Mouse (Mus musculus) liver, adult 2 months (tissue): ENCODE measurements around the gene Adk. TPM values are rescaled to one million over a fixed set of nuclear protein-coding genes. Genes with fewer than 3 reads are reported as not detected.

Experiments used
- DNase-seq: peaks from one replicate; pipeline ENCODE4 v3.0.0-alpha.2; 2011; ENCODE audit warnings: low read depth, low spot score; ENCODE audit errors: extremely low read depth
- H3K27ac ChIP-seq: fragments of 200-500 bp; replicated peaks from 2 replicates; pipeline ENCODE4 v1.5.1; 2012; ENCODE audit warnings: low read depth, mild to moderate bottlenecking, control low read depth, inconsistent platforms, low read length; ENCODE audit not compliant: insufficient read depth
- H3K27me3 ChIP-seq: fragments of 200-500 bp; 2 replicates; pipeline ENCODE4 v1.6.1; 2012; ENCODE audit warnings: mild to moderate bottlenecking, moderate library complexity, low read length, inconsistent platforms; ENCODE audit not compliant: control insufficient read depth, insufficient read depth
- H3K36me3 ChIP-seq: fragments of 200-500 bp; 2 replicates; pipeline ENCODE4 v1.6.1; 2012; ENCODE audit warnings: low read length, inconsistent platforms; ENCODE audit not compliant: control insufficient read depth, insufficient read depth
- H3K4me1 ChIP-seq: fragments of 200-500 bp; 2 replicates; pipeline ENCODE4 v1.6.1; 2011; ENCODE audit warnings: low read length; ENCODE audit not compliant: control insufficient read depth, insufficient read depth
- H3K4me3 ChIP-seq: fragments of 200-500 bp; 2 replicates; pipeline ENCODE4 v1.5.1; 2011; ENCODE audit warnings: low read depth, mild to moderate bottlenecking, control low read depth, low read length, moderate library complexity; ENCODE audit not compliant: insufficient read depth
- H3K79me2 ChIP-seq: fragments of 200-500 bp; 2 replicates; pipeline ENCODE4 v1.6.1; 2012; ENCODE audit warnings: inconsistent platforms, mild to moderate bottlenecking, low read length, moderate library complexity; ENCODE audit not compliant: control insufficient read depth, insufficient read depth
- H3K9ac ChIP-seq: fragments of 200-500 bp; 2 replicates; pipeline ENCODE4 v1.6.1; 2012; ENCODE audit warnings: low read depth, mild to moderate bottlenecking, control low read depth, inconsistent platforms, low read length
- CTCF ChIP-seq: fragments of 200-500 bp; IDR thresholded peaks from 2 replicates; pipeline ENCODE4 v1.5.1; 2011; ENCODE audit warnings: low read depth, low read length, control low read depth
- POLR2A ChIP-seq: fragments of 200-500 bp; IDR thresholded peaks from 2 replicates; pipeline ENCODE4 v1.6.1; 2011; ENCODE audit warnings: low read length, control low read depth; ENCODE audit not compliant: insufficient read depth; ENCODE audit errors: extremely low read depth
- WGBS: fragments of 180-500 bp; shearing (Covaris S2); methylation state at CpG from one replicate; pipeline ENCODE4 v1.1.7; 2018; 5-methylcytosine and 5-hydroxymethylcytosine counted together
- polyA plus RNA-seq: library from polyadenylated mRNA; depleted of rRNA; stranded (reverse); fragments of >200 nt; gene quantifications from 2 replicates; pipeline ENCODE4 v1.2.3, GENCODE M21; 2012
- total RNA-seq: library from RNA; depleted of rRNA; stranded (reverse); fragments of >200 nt; gene quantifications from 2 replicates; pipeline ENCODE4 v1.2.3, GENCODE M21; 2014

Adk gene
- total and polyA plus RNA-seq, 2 experiments = 231 to 924 TPM

GRCm38 (mm10) chr14:21477181-21477580, 424.8 kb downstream of the Adk start:
- Histone ChIP-seq H3K27me3 (no peaks in the 10 kb centered on the region), H3K36me3 (no peaks in the 10 kb centered on the region), H3K4me3 (no peak overlapping the region), H3K4me1 (no peaks in the 10 kb centered on the region), H3K79me2 (no peaks in the 10 kb centered on the region), H3K27ac (no peak overlapping the region), H3K9ac (no peak overlapping the region)
- DNase-seq = peak; percentile 64
- WGBS = 81% methylated on average over 2 of the region's 2 CpGs
- no peak for TF ChIP-seq POLR2A
- TF ChIP-seq CTCF = no peak

GRCm38 (mm10) chr14:21479566-21479965, 427.2 kb downstream of the Adk start:
- Histone ChIP-seq H3K9ac (no peak overlapping the region), H3K79me2 (no peaks in the 10 kb centered on the region), H3K27me3 (no peaks in the 10 kb centered on the region), H3K36me3 (no peaks in the 10 kb centered on the region), H3K27ac (no peak overlapping the region), H3K4me3 (no peak overlapping the region), H3K4me1 (no peaks in the 10 kb centered on the region)
- TF ChIP-seq POLR2A = no peak
- no peak for TF ChIP-seq CTCF
- WGBS = 95% methylated on average over 8 of the region's 8 CpGs
- DNase-seq = no peak

GRCm38 (mm10) chr14:21480191-21480590, 427.8 kb downstream of the Adk start:
- H3K4me3 ChIP-seq = no peak overlapping the region
- TF ChIP-seq CTCF = no peak
- TF ChIP-seq POLR2A = no peak
- H3K36me3 ChIP-seq = no peaks in the 10 kb centered on the region
- no peak overlapping the region for H3K9ac ChIP-seq
- no peaks in the 10 kb centered on the region for H3K4me1 ChIP-seq
- H3K27ac ChIP-seq = no peak overlapping the region
- H3K27me3 ChIP-seq = no peaks in the 10 kb centered on the region
- H3K79me2 ChIP-seq = no peaks in the 10 kb centered on the region
- DNase-seq = no peak
- WGBS = 91% methylated on average over 5 of the region's 5 CpGs

- Histone ChIP-seq H3K9ac (no peak within 1 kb of the TSS), H3K79me2 (no peaks in the 10 kb centered on the region), H3K36me3 (no peaks in the 10 kb centered on the region), H3K4me1 (no peaks in the 10 kb centered on the region), H3K4me3 (no peak within 1 kb of the TSS), H3K27ac (no peak within 1 kb of the TSS), H3K27me3 (no peaks in the 10 kb centered on the region)
- DNase-seq = no peak
- TF ChIP-seq CTCF (no peak), POLR2A (no peak)
- WGBS = 93% methylated on average over 7 of the region's 7 CpGs
Observed at GRCm38 (mm10) chr14:21481231-21481630, 428.9 kb downstream of the Adk start, which contains the start of gene Kat6b. Kat6b (plus strand) TSS chr14:21481434.

- DNase-seq = no peak
- Histone ChIP-seq H3K9ac (no peak overlapping the region), H3K4me3 (no peak overlapping the region), H3K4me1 (no peaks in the 10 kb centered on the region), H3K27ac (no peak overlapping the region), H3K27me3 (no peaks in the 10 kb centered on the region), H3K79me2 (no peaks in the 10 kb centered on the region), H3K36me3 (no peaks in the 10 kb centered on the region)
- WGBS = 85% methylated on average over 2 of the region's 2 CpGs
- TF ChIP-seq CTCF (no peak), POLR2A (no peak)
Observed at GRCm38 (mm10) chr14:21484199-21484598, 431.8 kb downstream of the Adk start.

- Histone ChIP-seq H3K4me1 (no peaks in the 10 kb centered on the region), H3K27me3 (no peaks in the 10 kb centered on the region), H3K36me3 (no peaks in the 10 kb centered on the region), H3K9ac (no peak overlapping the region), H3K79me2 (no peaks in the 10 kb centered on the region), H3K27ac (no peak overlapping the region), H3K4me3 (no peak overlapping the region)
- no peak for DNase-seq
- 59% methylated on average over 10 of the region's 10 CpGs for WGBS
- TF ChIP-seq POLR2A (no peak), CTCF (no peak)
Observed at GRCm38 (mm10) chr14:21484693-21485092, 432.3 kb downstream of the Adk start.
